12 mouse cellular contexts compared by ENCODE assay signal in genomic region chr7:77536890-77537289, GRCm38 (mm10).
"Had no signal": no experiment of that assay in that cellular context is flagged by ENCODE, and none has a peak within 500 bp of the region (broad histone marks: within the 10 kb centered on the region; RNA-seq: fewer than 3 reads in every experiment).

No protein-coding gene starts in this region.

- H3K36me3 ChIP-seq: limb, embryonic 12.5 days had no signal

- ATAC-seq: intestine, postnatal 0 days had no signal

- H3K4me2 ChIP-seq: limb, embryonic 12.5 days had no signal

- H3K9me3 ChIP-seq: limb, embryonic 12.5 days had no signal

- H3K27ac ChIP-seq: left cerebral cortex, adult 2 months; limb, embryonic 12.5 days; liver, embryonic 14.5 days; stomach, postnatal 0 days had no signal

- H3K27me3 ChIP-seq: limb, embryonic 12.5 days had no signal

- H3K4me3 ChIP-seq: left cerebral cortex, adult 2 months; limb, embryonic 12.5 days had no signal

- DNase-seq: kidney, adult 8-10 months; kidney, postnatal 25 days; liver; lung, adult 18-20 months; lung, postnatal 36 days; right cerebral cortex, postnatal 25 days; thymus, postnatal 4 days had no signal

- H3K9ac ChIP-seq: limb, embryonic 12.5 days; liver, embryonic 14.5 days had no signal

- H3K4me1 ChIP-seq: limb, embryonic 12.5 days had no signal
